Mouse (Mus musculus) adipocyte (in vitro differentiated cells): Measurements from ENCODE around the gene Cited2.
A peak's percentile ranks its signal among the peaks of the same experiment; 100 is the strongest.

Experiments
- DNase-seq: peaks from one replicate; pipeline ENCODE4 v3.0.0-alpha.2; 2016; ENCODE audit warnings: low spot score

Cited2 gene

GRCm38 (mm10) chr10:17723871-17724741 is 1.1 kb downstream of the Cited2 start:
- DNase-seq, result peak; percentile 60

- peak; percentile 58 for DNase-seq
These were observed 2.1 kb downstream of the Cited2 start for GRCm38 (mm10) chr10:17725037-17725584.

DNA sequence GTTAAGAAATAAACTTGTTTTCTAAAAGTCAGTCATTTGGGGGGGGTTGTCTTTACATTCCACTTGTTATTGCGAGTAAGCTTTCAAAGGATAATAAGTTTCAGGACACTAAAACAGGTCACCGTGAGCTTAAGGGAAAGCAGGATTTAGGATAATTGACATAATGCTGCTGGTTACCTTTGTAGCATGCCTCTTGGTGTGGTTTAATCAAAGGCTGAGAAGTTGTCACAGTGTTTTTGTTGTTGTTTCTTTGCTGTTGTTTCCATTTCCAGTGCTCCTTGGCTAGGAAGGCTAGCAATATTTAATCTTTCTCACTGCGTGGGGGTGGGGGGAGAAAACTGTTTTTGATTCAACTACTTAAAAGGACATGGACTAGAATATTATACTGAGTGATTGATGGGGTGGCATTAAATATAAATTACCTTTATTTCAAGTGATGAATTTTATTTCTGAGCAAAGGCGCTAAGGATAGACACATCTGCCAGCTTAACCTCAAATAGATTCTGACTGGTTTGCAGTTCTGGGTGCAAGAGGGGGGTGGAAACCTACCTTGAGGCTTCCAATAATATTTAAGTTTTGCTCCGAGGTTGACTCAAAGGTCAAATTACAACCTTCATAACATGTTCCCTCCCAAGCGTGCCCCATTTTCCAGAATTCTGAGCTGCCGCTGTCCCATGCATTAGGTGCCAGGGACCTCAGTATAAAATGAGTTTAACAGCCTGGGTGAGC is 2.8 kb downstream of the Cited2 start:
- peak; percentile 54 for DNase-seq

DNA sequence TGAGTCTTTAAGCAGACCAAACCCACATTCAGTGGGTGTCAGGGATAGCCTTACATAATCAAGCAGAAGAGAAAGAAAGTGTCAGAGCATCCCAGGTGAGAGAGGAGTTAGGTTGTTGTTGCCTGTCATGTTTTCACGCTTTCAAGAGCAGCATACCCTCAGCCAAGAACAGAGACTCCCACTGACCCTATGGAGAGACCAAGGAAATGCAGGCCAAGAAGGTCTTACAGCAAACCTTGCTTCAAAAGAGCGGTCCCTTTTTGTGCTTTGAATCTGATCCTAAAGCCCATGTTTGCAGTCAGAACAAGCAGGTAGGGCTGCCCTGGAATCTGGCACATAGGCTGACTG is 3.3 kb downstream of the Cited2 start:
- DNase-seq, result no peak

GRCm38 (mm10) chr10:17727161-17727925 is 4.3 kb downstream of the Cited2 start:
- peak; percentile 60 for DNase-seq

GRCm38 (mm10) chr10:17727926-17728279 is 4.9 kb downstream of the Cited2 start:
- DNase-seq, result peak; percentile 83

GRCm38 (mm10) chr10:17728711-17729110 is 5.7 kb downstream of the Cited2 start:
- DNase-seq, result no peak

- no peak for DNase-seq
These were observed 6.5 kb downstream of the Cited2 start for GRCm38 (mm10) chr10:17729476-17729875.

GRCm38 (mm10) chr10:17733057-17733456 is 10.0 kb downstream of the Cited2 start:
- DNase-seq, result peak; percentile 88

- DNase-seq, result no peak
These were observed 19.6 kb downstream of the Cited2 start for GRCm38 (mm10) chr10:17742581-17742980.

GRCm38 (mm10) chr10:17752478-17752877 is 29.5 kb downstream of the Cited2 start:
- DNase-seq, result no peak

GRCm38 (mm10) chr10:17759772-17760171 is 36.8 kb downstream of the Cited2 start:
- no peak for DNase-seq

DNA sequence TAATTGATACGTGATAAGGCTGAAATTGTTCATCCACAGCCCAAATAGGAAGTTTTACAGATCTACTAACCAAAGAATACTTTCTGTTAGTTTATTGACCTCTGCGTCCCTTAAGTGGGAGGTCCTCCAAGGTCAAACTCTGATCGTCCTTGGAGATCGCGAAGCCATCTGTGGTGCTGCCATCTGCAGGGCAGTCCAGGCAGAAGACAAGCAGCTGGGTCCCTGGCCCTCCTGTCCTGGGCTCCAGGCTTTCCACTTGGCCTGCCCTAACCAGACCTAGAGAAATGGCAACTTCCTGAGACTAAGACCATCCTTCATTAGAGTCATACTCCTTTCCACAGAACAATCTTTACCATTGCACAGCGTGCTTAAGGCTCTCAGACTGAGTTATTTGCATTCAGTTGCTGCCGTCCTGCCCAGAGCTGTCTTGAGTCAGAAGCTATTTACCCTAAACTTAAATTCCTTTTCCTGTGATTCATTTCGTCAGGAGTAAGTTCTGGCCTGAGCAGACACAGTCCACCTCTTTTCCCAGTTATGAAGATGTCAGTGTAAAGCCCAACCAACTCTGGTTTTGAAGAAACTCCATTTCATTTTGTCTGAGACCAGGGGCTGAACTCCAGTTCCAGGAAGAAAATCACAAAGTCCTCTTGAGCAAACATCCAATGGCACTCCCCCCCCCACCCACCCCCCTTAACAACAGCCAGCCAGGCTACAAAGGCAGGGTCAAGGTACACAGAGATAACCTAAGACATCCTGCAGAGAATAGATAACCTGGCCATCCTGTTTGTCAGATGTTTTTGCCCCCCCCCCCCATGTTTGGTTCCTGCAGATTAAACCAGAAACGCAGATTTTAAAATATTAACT is 38.0 kb downstream of the Cited2 start:
- no peak for DNase-seq

GRCm38 (mm10) chr10:17761652-17762051 is 38.6 kb downstream of the Cited2 start:
- DNase-seq, result no peak

DNA sequence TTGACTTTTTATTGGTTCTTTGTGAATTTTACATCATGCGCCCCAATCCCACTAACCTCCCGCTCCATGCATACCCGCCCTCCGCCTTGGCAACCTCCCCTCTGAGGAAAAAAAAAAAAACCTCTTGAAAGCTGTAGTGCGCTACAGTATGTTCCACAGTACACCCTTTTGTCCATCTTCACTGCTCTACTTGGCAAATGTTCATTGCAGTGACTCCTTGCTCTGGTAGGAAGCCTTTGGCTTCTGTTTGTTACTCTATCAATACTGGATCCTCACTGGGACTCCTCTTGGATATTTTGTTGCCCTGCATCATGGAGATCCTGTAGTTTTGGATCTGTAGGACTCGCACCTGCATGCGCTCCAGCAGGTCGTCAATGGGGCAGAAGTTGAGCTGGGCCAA is 39.9 kb downstream of the Cited2 start:
- DNase-seq, result no peak

DNA sequence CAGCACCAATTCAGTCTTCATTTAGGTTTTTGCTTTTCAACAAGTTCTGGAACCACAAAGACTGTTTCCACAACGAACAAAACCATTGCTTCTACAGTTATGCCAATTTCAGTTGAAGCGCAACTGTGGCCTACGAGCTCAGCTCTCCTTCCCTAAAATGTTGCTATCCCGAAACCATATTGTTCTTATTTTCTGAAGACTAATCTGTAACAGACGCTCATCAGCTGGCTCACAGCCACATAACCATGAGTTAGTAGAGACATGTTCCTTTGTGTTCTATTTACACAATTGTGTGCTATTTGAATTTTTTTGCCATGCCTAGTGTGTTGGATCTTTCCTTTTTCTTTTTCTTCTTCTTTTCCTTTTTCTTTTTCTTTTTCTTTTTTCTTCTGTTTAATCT is 46.8 kb downstream of the Cited2 start:
- DNase-seq, result no peak

DNA sequence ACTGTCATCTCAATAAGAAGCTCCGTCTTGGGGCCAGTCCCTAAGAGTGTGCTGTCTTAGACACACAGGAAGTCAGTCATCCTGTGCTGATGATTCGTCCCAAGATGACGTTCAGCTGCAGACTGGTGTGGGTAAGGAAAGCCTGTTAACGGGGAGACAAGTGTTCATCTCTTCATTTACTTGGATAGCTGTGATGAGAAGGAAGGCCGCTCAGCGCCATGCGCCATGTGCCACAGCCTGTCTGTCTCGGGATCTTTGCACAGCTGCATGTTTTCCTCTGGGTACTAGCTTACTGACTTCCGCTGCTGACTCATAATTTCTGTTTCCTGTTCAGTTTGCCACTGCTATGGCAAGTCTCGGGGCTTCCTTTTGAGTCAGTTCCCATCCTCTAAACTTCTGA is 49.3 kb downstream of the Cited2 start:
- no peak for DNase-seq

DNA sequence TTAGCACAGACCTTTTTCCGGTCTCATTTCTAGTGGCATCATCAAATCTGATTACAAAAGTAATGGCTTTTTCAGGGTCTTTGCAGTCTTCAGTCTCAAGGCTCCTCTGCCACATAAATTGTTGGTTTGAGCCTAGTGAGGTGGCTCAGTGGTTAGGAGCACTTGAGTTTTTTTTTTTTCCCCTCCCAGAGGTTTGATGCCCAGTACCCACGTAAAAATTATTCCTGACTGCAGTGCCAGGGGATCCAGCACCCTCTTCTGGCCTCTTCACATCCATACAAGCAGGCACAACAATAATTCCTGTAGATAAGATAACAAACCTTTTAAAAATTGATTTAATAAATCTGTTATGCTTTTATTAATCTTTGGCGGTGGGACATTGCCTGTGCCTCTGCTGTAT is 51.3 kb downstream of the Cited2 start:
- no peak for DNase-seq

GRCm38 (mm10) chr10:17775079-17775478 is 52.1 kb downstream of the Cited2 start:
- no peak for DNase-seq
